Mouse (Mus musculus) midbrain, embryonic 16.5 days (tissue): ENCODE data around the gene Dnajb14. TPM values are rescaled to one million over a fixed set of nuclear protein-coding genes. Genes with fewer than 3 reads are reported as not detected.
"Not testable (repeated sequence)": the region's sequence is repeated elsewhere in the genome, so short reads cannot be mapped to it uniquely, and the experiment has no call there.

Experiments used
- ATAC-seq: fragments of 200-750 bp; cut with Nextera tagmentation; 2 replicates; pipeline ENCODE4 v1.8.0; 2017; ENCODE audit warnings: moderate TSS enrichment
- H3K27ac ChIP-seq: fragments of 300-500 bp; sonication (generic); 2 replicates; pipeline ENCODE4 v1.5.1; 2014; ENCODE audit warnings: mild to moderate bottlenecking, low read length, mixed read lengths
- H3K27me3 ChIP-seq: fragments of 300-500 bp; sonication (generic); 2 replicates; pipeline ENCODE4 v1.6.1; 2014; ENCODE audit warnings: low read depth, low read length, mixed read lengths; ENCODE audit not compliant: control insufficient read depth, insufficient read depth
- H3K36me3 ChIP-seq: fragments of 300-500 bp; sonication (generic); 2 replicates; pipeline ENCODE4 v1.6.1; 2014; ENCODE audit warnings: mild to moderate bottlenecking, low read length, moderate library complexity, mixed read lengths; ENCODE audit not compliant: control insufficient read depth, insufficient read depth
- H3K4me1 ChIP-seq: fragments of 300-500 bp; sonication (generic); 2 replicates; pipeline ENCODE4 v1.6.1; 2014; ENCODE audit warnings: mild to moderate bottlenecking, low read length, mixed read lengths; ENCODE audit not compliant: control insufficient read depth, insufficient read depth
- H3K4me2 ChIP-seq: fragments of 300-500 bp; sonication (generic); 2 replicates; pipeline ENCODE4 v1.6.1; 2014; ENCODE audit warnings: mild to moderate bottlenecking, low read length, mixed read lengths
- H3K4me3 ChIP-seq: fragments of 300-500 bp; sonication (generic); 2 replicates; pipeline ENCODE4 v1.5.1; 2014; ENCODE audit warnings: low read depth, mild to moderate bottlenecking, low read length, moderate library complexity, mixed read lengths
- H3K9ac ChIP-seq: fragments of 300-500 bp; sonication (generic); 2 replicates; pipeline ENCODE4 v1.6.1; 2014; ENCODE audit warnings: low read depth, low read length, mixed read lengths
- H3K9me3 ChIP-seq: fragments of 300-500 bp; sonication (generic); replicated peaks from 2 replicates; pipeline ENCODE4 v1.6.1; 2014; ENCODE audit warnings: mild to moderate bottlenecking, low read length, mixed read lengths; ENCODE audit not compliant: control insufficient read depth, poor library complexity, severe bottlenecking
- WGBS: fragments of 180-500 bp; shearing (Covaris S2); extraction: QIAGEN DNeasy Blood & Tissue Kit; methylation state at CpG from one replicate; pipeline ENCODE4 v1.1.7; 2014; 5-methylcytosine and 5-hydroxymethylcytosine counted together
- polyA plus RNA-seq: library from polyadenylated mRNA; unstranded; fragments of >200 nt; fragmentation: Nextera tagmentation; extraction: Ambion mirVana; gene quantifications from 2 replicates; pipeline ENCODE4 v1.2.1, GENCODE M21; 2015

Dnajb14 gene
- polyA plus RNA-seq, 1 experiment from 2014 or later: 14.3 TPM

GRCm38 (mm10) chr3:137961736-137962385 is 94.4 kb downstream of the Dnajb14 start:
- Histone ChIP-seq H3K4me1 (0 out of 2 replicates have a peak, but pooled peaks cover 3% of the 10 kb centered on the region), H3K4me3 (no peak overlapping the region), H3K27me3 (no peaks in the 10 kb centered on the region), H3K36me3 (no peaks in the 10 kb centered on the region), H3K27ac (no peak overlapping the region), H3K9ac (no peak overlapping the region), H3K4me2 (no peak overlapping the region), H3K9me3 (no peaks in the 10 kb centered on the region)
- 67% methylated on average over 8 of the region's 8 CpGs for WGBS
- ATAC-seq: no peak

GRCm38 (mm10) chr3:137963508-137963907 is 96.0 kb downstream of the Dnajb14 start:
- Histone ChIP-seq H3K36me3 (no peaks in the 10 kb centered on the region), H3K9ac (no peak overlapping the region), H3K27ac (no peak overlapping the region), H3K9me3 (no peaks in the 10 kb centered on the region), H3K4me2 (no peak overlapping the region), H3K4me3 (no peak overlapping the region), H3K27me3 (no peaks in the 10 kb centered on the region), H3K4me1 (0 out of 2 replicates have a peak, but pooled peaks cover 3% of the 10 kb centered on the region)
- 61% methylated on average over 8 of the region's 8 CpGs for WGBS
- peak; percentile 61; the same call in 1 of the 2 replicates for ATAC-seq

GRCm38 (mm10) chr3:137964014-137964413 is 96.5 kb downstream of the Dnajb14 start:
- not testable (repeated sequence) for H3K36me3 ChIP-seq, H3K27me3 ChIP-seq, H3K4me2 ChIP-seq, H3K9me3 ChIP-seq, H3K9ac ChIP-seq, H3K4me1 ChIP-seq, H3K4me3 ChIP-seq, H3K27ac ChIP-seq
- ATAC-seq: peak; percentile 69; the same call in 1 of the 2 replicates
- WGBS: 40% methylated on average over 1 of the region's 1 CpGs

Other genes with a start within 250 kb of the Dnajb14 start
- 6.5 and 7.7 TPM in 2 replicates for gene Ddit4l, start 246.1 kb upstream of the Dnajb14 start, polyA plus RNA-seq
- not detected in 2 replicates for gene Gm21962, start 196.2 kb upstream of the Dnajb14 start, polyA plus RNA-seq
- 652 and 731 TPM in 2 replicates for gene H2afz, start 3.2 kb upstream of the Dnajb14 start, polyA plus RNA-seq
- 132 and 133 TPM in 2 replicates for gene Lamtor3, start 50.8 kb downstream of the Dnajb14 start, polyA plus RNA-seq
- gene Dapp1, start 113.9 kb downstream of the Dnajb14 start, polyA plus RNA-seq: 1.5 and 2.7 TPM in 2 replicates
- 0.06 and 0.08 TPM in 2 replicates for gene 1110002E22Rik, start 197.4 kb downstream of the Dnajb14 start, polyA plus RNA-seq
- 0.20 and 0.26 TPM in 2 replicates for gene Gm5105, start 199.7 kb downstream of the Dnajb14 start, polyA plus RNA-seq